Mouse (Mus musculus) heart, adult 2 months (tissue): ENCODE measurements around the gene Rpl27. TPM values are rescaled to one million over a fixed set of nuclear protein-coding genes. Genes with fewer than 3 reads are reported as not detected.

Experiments
- DNase-seq, 2 experiments: peaks; one replicate each; pipeline ENCODE4 v3.0.0; 2021
- H3K27ac ChIP-seq: fragments of 200-600 bp; 2 replicates; pipeline ENCODE4 v1.8.1; 2022
- H3K27me3 ChIP-seq: fragments of 200-500 bp; 2 replicates; pipeline ENCODE4 v1.6.1; 2012; ENCODE audit warnings: mild to moderate bottlenecking, low read length, inconsistent platforms, mixed read lengths; ENCODE audit not compliant: control insufficient read depth, insufficient read depth
- H3K36me3 ChIP-seq: fragments of 200-500 bp; 2 replicates; pipeline ENCODE4 v1.6.1; 2012; ENCODE audit warnings: low read length, inconsistent platforms; ENCODE audit not compliant: control insufficient read depth, insufficient read depth
- H3K4me1 ChIP-seq: fragments of 200-500 bp; 2 replicates; pipeline ENCODE4 v1.6.1; 2011; ENCODE audit warnings: low read length; ENCODE audit not compliant: control insufficient read depth, insufficient read depth
- H3K4me3 ChIP-seq: fragments of 200-600 bp; 2 replicates; pipeline ENCODE4 v1.8.1; 2022
- H3K79me2 ChIP-seq: fragments of 200-500 bp; replicated peaks from 2 replicates; pipeline ENCODE4 v1.6.1; 2012; ENCODE audit warnings: mild to moderate bottlenecking, inconsistent platforms, low read length, moderate library complexity, mixed read lengths; ENCODE audit not compliant: control insufficient read depth, insufficient read depth
- H3K9ac ChIP-seq: fragments of 200-500 bp; 2 replicates; pipeline ENCODE4 v1.6.1; 2012; ENCODE audit warnings: low read depth, mild to moderate bottlenecking, control low read depth, inconsistent platforms, low read length, mixed read lengths
- CTCF ChIP-seq: fragments of 200-600 bp; IDR thresholded peaks from 2 replicates; pipeline ENCODE4 v1.8.1; 2022; ENCODE audit warnings: antibody characterized with exemption, mild to moderate bottlenecking, moderate library complexity
- EP300 ChIP-seq: fragments of 200-500 bp; IDR thresholded peaks from 2 replicates; pipeline ENCODE4 v1.6.1; 2011; ENCODE audit warnings: low read depth, low read length, control low read depth; ENCODE audit not compliant: insufficient read depth
- POLR2A ChIP-seq: fragments of 200-500 bp; IDR thresholded peaks from 2 replicates; pipeline ENCODE4 v1.6.1; 2011; ENCODE audit warnings: mild to moderate bottlenecking, low read depth, low read length, control low read depth; ENCODE audit not compliant: insufficient read depth
- WGBS: fragments of 180-500 bp; shearing (Covaris S2); methylation state at CpG from one replicate; pipeline ENCODE4 v1.1.7; 2018; 5-methylcytosine and 5-hydroxymethylcytosine counted together
- intact Hi-C: fragments of 180-260 bp; cut with DNase I; formaldehyde crosslinking; loops from one replicate; pipeline ENCODE4 v1.15.1; 2025
- polyA plus RNA-seq: library from polyadenylated mRNA; depleted of rRNA; stranded (reverse); fragments of >200 nt; gene quantifications from 2 replicates; pipeline ENCODE4 v1.2.3, GENCODE M21; 2012
- total RNA-seq, 2 experiments: library from RNA; stranded (reverse); gene quantifications; 2 replicates each; pipeline ENCODE4 v1.2.3; 2021

Rpl27 gene
- total and polyA plus RNA-seq, 3 experiments = 38.3 to 242 (median 48.4) TPM

DNA sequence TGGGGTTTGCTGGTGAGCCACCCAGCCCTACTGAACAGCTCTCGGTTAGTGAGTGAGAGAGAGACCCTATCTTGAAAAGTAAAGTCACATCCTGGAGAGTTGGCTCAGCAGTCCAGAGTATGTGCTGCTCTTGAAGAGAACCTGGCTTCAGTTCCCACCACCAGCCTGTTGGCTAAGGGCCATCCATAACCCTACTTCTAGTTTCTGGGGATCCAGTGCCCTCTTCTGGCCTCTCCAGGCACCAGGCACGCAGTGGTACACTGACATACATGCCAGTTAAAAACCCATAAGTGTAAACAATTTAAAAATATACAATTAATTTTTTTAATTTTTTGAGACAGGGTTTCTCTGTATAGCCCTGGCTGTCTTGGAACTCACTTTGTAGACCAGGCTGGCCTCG, 8.3 kb downstream of the Rpl27 start:
- H3K79me2 ChIP-seq = peaks cover 5% of the 10 kb centered on the region
- no peak overlapping the region for H3K4me3 ChIP-seq
- intact Hi-C loops = no loop called here
- H3K9ac ChIP-seq = no peak overlapping the region
- H3K36me3 ChIP-seq = peaks cover 4% of the 10 kb centered on the region; the same call in 1 of the 2 replicates
- DNase-seq = no peak
- 83% methylated on average over 3 of the region's 3 CpGs for WGBS
- TF ChIP-seq POLR2A (no peak), CTCF (peak; percentile 35), EP300 (no peak)
- no peaks in the 10 kb centered on the region for H3K27me3 ChIP-seq
- peaks cover 8% of the 10 kb centered on the region for H3K4me1 ChIP-seq
- H3K27ac ChIP-seq = no peak overlapping the region

GRCm38 (mm10) chr11:101451536-101451935, 9.4 kb downstream of the Rpl27 start:
- Histone ChIP-seq H3K4me1 (peaks cover 8% of the 10 kb centered on the region), H3K9ac (no peak overlapping the region), H3K27me3 (no peaks in the 10 kb centered on the region), H3K27ac (no peak overlapping the region), H3K4me3 (no peak overlapping the region), H3K79me2 (peaks cover 5% of the 10 kb centered on the region), H3K36me3 (peaks cover 4% of the 10 kb centered on the region; the same call in 1 of the 2 replicates)
- no peak for DNase-seq
- TF ChIP-seq POLR2A (no peak), CTCF (no peak), EP300 (no peak)
- intact Hi-C loops = no loop called here
- 92% methylated on average over 10 of the region's 10 CpGs for WGBS

DNA sequence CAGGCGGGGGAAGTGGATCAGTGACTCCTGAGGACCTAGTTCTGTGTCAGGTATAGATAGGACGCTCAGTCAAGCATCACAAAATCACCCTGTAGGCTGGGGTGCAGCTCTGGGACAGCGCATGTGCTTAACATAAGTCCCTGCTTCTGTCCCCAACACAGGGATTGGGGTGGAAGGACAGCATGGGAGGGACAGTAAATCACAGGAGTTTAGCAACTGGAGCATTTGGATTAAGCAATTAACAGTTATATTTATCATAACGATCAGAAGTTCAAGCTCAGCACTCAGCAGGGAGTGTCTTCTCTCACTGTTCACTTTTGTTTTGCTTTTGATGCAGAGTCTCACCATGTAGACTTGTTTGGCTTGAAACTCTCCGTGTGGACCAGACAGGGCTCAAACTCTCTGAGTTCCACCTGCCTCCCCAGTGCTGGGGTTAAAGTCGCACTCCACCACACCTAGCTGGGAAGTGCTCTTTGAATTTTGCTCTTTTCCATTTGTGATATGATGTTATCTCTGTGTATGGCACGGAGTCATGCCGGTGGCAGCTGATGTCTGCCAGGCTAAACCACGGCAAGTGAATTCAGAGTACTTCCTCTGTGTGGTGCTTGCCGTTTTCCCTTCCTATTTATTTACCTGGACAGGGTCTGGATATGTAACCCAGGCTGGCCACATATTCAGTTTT, 10.1 kb downstream of the Rpl27 start:
- TF ChIP-seq POLR2A (no peak), CTCF (no peak), EP300 (no peak)
- peaks cover 5% of the 10 kb centered on the region for H3K79me2 ChIP-seq
- no peak overlapping the region for H3K27ac ChIP-seq
- no peak overlapping the region for H3K4me3 ChIP-seq
- peaks cover 8% of the 10 kb centered on the region for H3K4me1 ChIP-seq
- no peak for DNase-seq
- H3K9ac ChIP-seq = no peak overlapping the region
- peaks cover 4% of the 10 kb centered on the region; the same call in 1 of the 2 replicates for H3K36me3 ChIP-seq
- intact Hi-C loops = no loop called here
- H3K27me3 ChIP-seq = no peaks in the 10 kb centered on the region
- 52% methylated on average over 10 of the region's 10 CpGs for WGBS

DNA sequence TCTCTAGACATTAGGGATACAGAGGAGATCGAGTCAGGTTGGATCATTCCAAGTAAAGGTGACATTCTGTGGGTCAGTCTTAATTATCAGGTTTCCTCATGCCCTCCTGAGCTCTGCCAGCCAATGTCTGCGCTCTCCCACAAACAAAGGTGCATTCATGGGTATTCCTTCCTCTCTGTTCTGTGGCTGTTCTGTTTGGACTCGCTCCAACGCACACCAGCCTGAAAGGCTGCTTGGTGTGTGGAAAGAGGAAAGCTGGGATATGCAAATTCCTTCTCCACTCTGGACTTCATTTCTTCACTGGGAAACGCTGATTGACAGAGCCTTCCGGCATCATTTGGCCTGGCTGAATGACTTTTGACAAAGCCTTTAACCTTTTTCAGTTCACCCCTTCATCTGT, 12.6 kb downstream of the Rpl27 start:
- intact Hi-C loops = no loop called here
- Histone ChIP-seq H3K9ac (no peak overlapping the region), H3K36me3 (peaks cover 4% of the 10 kb centered on the region; the same call in 1 of the 2 replicates), H3K4me3 (no peak overlapping the region), H3K4me1 (peaks cover 6% of the 10 kb centered on the region), H3K79me2 (peaks cover 5% of the 10 kb centered on the region), H3K27me3 (no peaks in the 10 kb centered on the region), H3K27ac (no peak overlapping the region)
- no peak for DNase-seq
- 60% methylated on average over 6 of the region's 6 CpGs for WGBS
- TF ChIP-seq CTCF = no peak

DNA sequence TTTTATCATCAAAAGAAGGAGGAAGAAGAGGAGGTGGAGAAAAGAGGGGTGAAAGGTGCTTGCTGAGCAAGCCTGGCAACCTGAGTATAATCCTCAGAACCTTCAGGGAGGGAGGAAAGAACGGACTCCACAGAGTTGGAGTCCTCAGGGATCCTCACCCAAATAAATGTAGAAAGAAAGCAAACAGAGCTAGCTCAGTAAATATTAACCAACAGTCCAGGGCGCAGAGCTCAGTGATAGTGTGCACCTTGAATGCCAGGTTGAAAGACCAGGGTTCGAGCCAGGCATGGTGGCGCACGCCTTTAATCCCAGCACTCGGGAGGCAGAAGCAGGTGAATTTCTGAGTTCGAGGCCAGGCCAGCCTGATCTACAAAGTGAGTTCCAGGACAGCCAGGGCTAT, 13.5 kb downstream of the Rpl27 start:
- Histone ChIP-seq H3K79me2 (peaks cover 5% of the 10 kb centered on the region), H3K36me3 (peaks cover 2% of the 10 kb centered on the region; the same call in 1 of the 2 replicates), H3K9ac (no peak overlapping the region), H3K27ac (no peak overlapping the region), H3K4me1 (peaks cover 4% of the 10 kb centered on the region; the same call in 1 of the 2 replicates), H3K4me3 (no peak overlapping the region), H3K27me3 (no peaks in the 10 kb centered on the region)
- 92% methylated on average over 7 of the region's 7 CpGs for WGBS
- intact Hi-C loops = no loop called here
- DNase-seq = no peak
- no peak for TF ChIP-seq POLR2A

GRCm38 (mm10) chr11:101457631-101458030, 15.5 kb downstream of the Rpl27 start:
- no peak for DNase-seq
- no peak overlapping the region for H3K27ac ChIP-seq
- no peaks in the 10 kb centered on the region for H3K36me3 ChIP-seq
- no peak overlapping the region for H3K4me3 ChIP-seq
- peaks cover 2% of the 10 kb centered on the region; the same call in 1 of the 2 replicates for H3K4me1 ChIP-seq
- TF ChIP-seq CTCF (no peak), EP300 (no peak), POLR2A (no peak)
- 84% methylated on average over 9 of the region's 9 CpGs for WGBS
- H3K27me3 ChIP-seq = no peaks in the 10 kb centered on the region
- intact Hi-C loops = no loop called here
- H3K79me2 ChIP-seq = peaks cover 3% of the 10 kb centered on the region
- H3K9ac ChIP-seq = no peak overlapping the region
